Mouse (Mus musculus) liver, embryonic 16.5 days (tissue): Measurements from ENCODE around the gene Dock4. TPM values are rescaled to one million over a fixed set of nuclear protein-coding genes. Genes with fewer than 3 reads are reported as not detected.

Source experiments
- ATAC-seq: fragments of 200-750 bp; cut with Nextera tagmentation; 2 replicates; pipeline ENCODE4 v1.8.0; 2017; ENCODE audit warnings: low read depth, mild to moderate bottlenecking, moderate number of reproducible peaks, moderate library complexity
- H3K27ac ChIP-seq: fragments of 300-500 bp; sonication (generic); 2 replicates; pipeline ENCODE4 v1.5.1; 2014; ENCODE audit warnings: mild to moderate bottlenecking, low read length
- H3K27me3 ChIP-seq: fragments of 300-500 bp; sonication (generic); 2 replicates; pipeline ENCODE4 v1.6.1; 2014; ENCODE audit warnings: low read depth, low read length, mixed read lengths; ENCODE audit not compliant: control insufficient read depth, insufficient read depth
- H3K36me3 ChIP-seq: fragments of 300-500 bp; sonication (generic); 2 replicates; pipeline ENCODE4 v1.6.1; 2014; ENCODE audit warnings: mild to moderate bottlenecking; ENCODE audit not compliant: control insufficient read depth, insufficient read depth
- H3K4me1 ChIP-seq: fragments of 300-500 bp; sonication (generic); 2 replicates; pipeline ENCODE4 v1.6.1; 2014; ENCODE audit warnings: low read depth, low read length, mixed read lengths; ENCODE audit not compliant: control insufficient read depth
- H3K4me2 ChIP-seq: fragments of 300-500 bp; sonication (generic); 2 replicates; pipeline ENCODE4 v1.6.1; 2014; ENCODE audit warnings: low read depth, low read length, mixed read lengths
- H3K4me3 ChIP-seq: fragments of 300-500 bp; sonication (generic); 2 replicates; pipeline ENCODE4 v1.5.1; 2014; ENCODE audit warnings: low read depth, mild to moderate bottlenecking, low read length
- H3K9ac ChIP-seq: fragments of 300-500 bp; sonication (generic); 2 replicates; pipeline ENCODE4 v1.6.1; 2014; ENCODE audit warnings: low read depth, low read length
- H3K9me3 ChIP-seq: fragments of 300-500 bp; sonication (generic); replicated peaks from 2 replicates; pipeline ENCODE4 v1.6.1; 2016; ENCODE audit warnings: low read length; ENCODE audit not compliant: control insufficient read depth
- WGBS: fragments of 180-500 bp; shearing (Covaris S2); extraction: QIAGEN DNeasy Blood & Tissue Kit; methylation state at CpG from one replicate; pipeline ENCODE4 v1.1.7; 2014; ENCODE audit not compliant: insufficient replicate concordance; 5-methylcytosine and 5-hydroxymethylcytosine counted together
- polyA plus RNA-seq: library from polyadenylated mRNA; unstranded; fragments of >200 nt; fragmentation: Nextera tagmentation; extraction: Ambion mirVana; gene quantifications from 2 replicates; pipeline ENCODE4 v1.2.1, GENCODE M21; 2015

Dock4 gene
- polyA plus RNA-seq, 1 experiment from 2014 or later, result 1.2 TPM

- no peak for ATAC-seq
- H3K9me3 ChIP-seq, result no peaks in the 10 kb centered on the region
- no peak overlapping the region for H3K9ac ChIP-seq
- no peaks in the 10 kb centered on the region for H3K27me3 ChIP-seq
- no peak overlapping the region for H3K4me3 ChIP-seq
- 71% methylated on average over 7 of the region's 7 CpGs for WGBS
- H3K27ac ChIP-seq, result no peak overlapping the region
- H3K4me1 ChIP-seq, result no peaks in the 10 kb centered on the region
- H3K4me2 ChIP-seq, result no peak overlapping the region
- no peaks in the 10 kb centered on the region for H3K36me3 ChIP-seq
Observed at GRCm38 (mm10) chr12:40745501-40745900, 299.7 kb downstream of the Dock4 start.

GRCm38 (mm10) chr12:40746081-40746480 is 300.3 kb downstream of the Dock4 start:
- Histone ChIP-seq H3K9me3 (no peaks in the 10 kb centered on the region), H3K36me3 (no peaks in the 10 kb centered on the region), H3K4me1 (no peaks in the 10 kb centered on the region), H3K27ac (no peak overlapping the region), H3K4me2 (no peak overlapping the region), H3K9ac (no peak overlapping the region), H3K27me3 (no peaks in the 10 kb centered on the region), H3K4me3 (no peak overlapping the region)
- 61% methylated on average over 3 of the region's 3 CpGs for WGBS
- ATAC-seq, result no peak

GRCm38 (mm10) chr12:40759281-40759680 is 313.5 kb downstream of the Dock4 start:
- no peak overlapping the region for H3K27ac ChIP-seq
- WGBS, result 50% methylated on average over 2 of the region's 2 CpGs
- H3K9me3 ChIP-seq, result no peaks in the 10 kb centered on the region
- no peaks in the 10 kb centered on the region for H3K27me3 ChIP-seq
- no peak overlapping the region for H3K9ac ChIP-seq
- no peak for ATAC-seq
- no peak overlapping the region for H3K4me3 ChIP-seq
- no peaks in the 10 kb centered on the region for H3K4me1 ChIP-seq
- no peaks in the 10 kb centered on the region for H3K36me3 ChIP-seq
- H3K4me2 ChIP-seq, result no peak overlapping the region

- Histone ChIP-seq H3K27ac (no peak overlapping the region), H3K4me1 (no peaks in the 10 kb centered on the region), H3K9me3 (no peaks in the 10 kb centered on the region), H3K36me3 (no peaks in the 10 kb centered on the region), H3K27me3 (no peaks in the 10 kb centered on the region), H3K4me2 (no peak overlapping the region), H3K4me3 (no peak overlapping the region), H3K9ac (no peak overlapping the region)
- 72% methylated on average over 8 of the region's 8 CpGs for WGBS
- no peak for ATAC-seq
Observed at GRCm38 (mm10) chr12:40767258-40767816, 321.6 kb downstream of the Dock4 start.

- no peak for ATAC-seq
- no peak overlapping the region for H3K4me2 ChIP-seq
- no peaks in the 10 kb centered on the region for H3K9me3 ChIP-seq
- H3K9ac ChIP-seq, result no peak overlapping the region
- no peak overlapping the region for H3K4me3 ChIP-seq
- no peaks in the 10 kb centered on the region for H3K4me1 ChIP-seq
- H3K36me3 ChIP-seq, result no peaks in the 10 kb centered on the region
- no peak overlapping the region for H3K27ac ChIP-seq
- H3K27me3 ChIP-seq, result no peaks in the 10 kb centered on the region
- WGBS, result 52% methylated on average over 1 of the region's 1 CpGs
Observed at GRCm38 (mm10) chr12:40773091-40773490, 327.3 kb downstream of the Dock4 start.

- H3K4me3 ChIP-seq, result no peak overlapping the region
- no peaks in the 10 kb centered on the region for H3K36me3 ChIP-seq
- WGBS, result 64% methylated on average over 6 of the region's 6 CpGs
- no peaks in the 10 kb centered on the region for H3K27me3 ChIP-seq
- H3K27ac ChIP-seq, result no peak overlapping the region
- H3K4me2 ChIP-seq, result no peak overlapping the region
- ATAC-seq, result no peak
- H3K9ac ChIP-seq, result no peak overlapping the region
- H3K9me3 ChIP-seq, result no peaks in the 10 kb centered on the region
- H3K4me1 ChIP-seq, result no peaks in the 10 kb centered on the region
Observed at GRCm38 (mm10) chr12:40781554-40781953, 335.8 kb downstream of the Dock4 start.

GRCm38 (mm10) chr12:40788621-40789111 is 342.9 kb downstream of the Dock4 start:
- Histone ChIP-seq H3K4me2 (no peak overlapping the region), H3K4me1 (no peaks in the 10 kb centered on the region), H3K9ac (no peak overlapping the region), H3K27me3 (no peaks in the 10 kb centered on the region), H3K9me3 (no peaks in the 10 kb centered on the region), H3K36me3 (no peaks in the 10 kb centered on the region), H3K4me3 (no peak overlapping the region), H3K27ac (no peak overlapping the region)
- 11% methylated on average over 3 of the region's 3 CpGs for WGBS
- no peak for ATAC-seq

- no peaks in the 10 kb centered on the region for H3K36me3 ChIP-seq
- WGBS, result 64% methylated on average over 10 of the region's 10 CpGs
- no peak for ATAC-seq
- H3K4me1 ChIP-seq, result no peaks in the 10 kb centered on the region
- H3K4me2 ChIP-seq, result no peak overlapping the region
- H3K27ac ChIP-seq, result no peak overlapping the region
- no peak overlapping the region for H3K9ac ChIP-seq
- H3K4me3 ChIP-seq, result no peak overlapping the region
- H3K9me3 ChIP-seq, result no peaks in the 10 kb centered on the region
- H3K27me3 ChIP-seq, result no peaks in the 10 kb centered on the region
Observed at GRCm38 (mm10) chr12:40789379-40790361, 343.9 kb downstream of the Dock4 start.

GRCm38 (mm10) chr12:40791221-40791620 is 345.5 kb downstream of the Dock4 start:
- Histone ChIP-seq H3K9ac (no peak overlapping the region), H3K9me3 (no peaks in the 10 kb centered on the region), H3K36me3 (no peaks in the 10 kb centered on the region), H3K4me3 (no peak overlapping the region), H3K27ac (no peak overlapping the region), H3K4me1 (no peaks in the 10 kb centered on the region; the same call in 1 of the 2 replicates), H3K27me3 (no peaks in the 10 kb centered on the region), H3K4me2 (no peak overlapping the region)
- ATAC-seq, result no peak
- WGBS, result 55% methylated on average over 5 of the region's 5 CpGs
